Mouse (Mus musculus): ENCODE data around the gene Gm30083. TPM values are rescaled to one million over a fixed set of nuclear protein-coding genes. Genes with fewer than 3 reads are reported as not detected.

The Gm30083 gene
- polyA plus RNA-seq, 1 experiment from 2014 or later: not detected

GRCm38 (mm10) chr14:33958186-33958585 lies 56.8 kb downstream of the Gm30083 start:
- H3K4me2 ChIP-seq (replicated peaks): no peak overlapping the region
- no peaks in the 10 kb centered on the region for H3K36me3 ChIP-seq
- no peak overlapping the region for H3K9ac ChIP-seq (replicated peaks)
- H3K4me3 ChIP-seq (replicated peaks): no peak overlapping the region
- 91% methylated on average over 4 of the region's 4 CpGs for WGBS
- H3K4me1 ChIP-seq (replicated peaks): peaks cover 3% of the 10 kb centered on the region; the same call in 1 of the 2 replicates
- ATAC-seq: no peak
- H3K9me3 ChIP-seq: no peaks in the 10 kb centered on the region
- H3K27me3 ChIP-seq: no peaks in the 10 kb centered on the region
- no peak overlapping the region for H3K27ac ChIP-seq

GRCm38 (mm10) chr14:33956055-33956454 lies 58.9 kb downstream of the Gm30083 start:
- H3K36me3 ChIP-seq: no peaks in the 10 kb centered on the region
- no peaks in the 10 kb centered on the region for H3K27me3 ChIP-seq
- no peak overlapping the region for H3K27ac ChIP-seq
- no peak overlapping the region for H3K4me3 ChIP-seq (replicated peaks)
- H3K9ac ChIP-seq (replicated peaks): no peak overlapping the region
- ATAC-seq: no peak
- H3K4me2 ChIP-seq (replicated peaks): no peak overlapping the region
- peaks cover 3% of the 10 kb centered on the region; the same call in 1 of the 2 replicates for H3K4me1 ChIP-seq (replicated peaks)
- 89% methylated on average over 13 of the region's 13 CpGs for WGBS
- no peaks in the 10 kb centered on the region for H3K9me3 ChIP-seq

- H3K36me3 ChIP-seq: no peaks in the 10 kb centered on the region
- no peak within 1 kb of the TSS for H3K4me2 ChIP-seq (replicated peaks)
- no peak within 1 kb of the TSS for H3K9ac ChIP-seq (replicated peaks)
- no peak within 1 kb of the TSS for H3K27ac ChIP-seq
- 72% methylated on average over 5 of the region's 5 CpGs for WGBS
- no peaks in the 10 kb centered on the region for H3K9me3 ChIP-seq
- no peaks in the 10 kb centered on the region for H3K27me3 ChIP-seq
- ATAC-seq: no peak
- peaks cover 3% of the 10 kb centered on the region; the same call in 1 of the 2 replicates for H3K4me1 ChIP-seq (replicated peaks)
- H3K4me3 ChIP-seq (replicated peaks): no peak within 1 kb of the TSS
Observed at GRCm38 (mm10) chr14:33953761-33954160, 61.2 kb downstream of the Gm30083 start, which contains the start of gene Rbp3. Gene Rbp3 (plus strand): TSS chr14:33954003.

GRCm38 (mm10) chr14:33952233-33952981 lies 62.6 kb downstream of the Gm30083 start:
- WGBS: 68% methylated on average over 6 of the region's 6 CpGs
- peaks cover 3% of the 10 kb centered on the region; the same call in 1 of the 2 replicates for H3K4me1 ChIP-seq (replicated peaks)
- no peak overlapping the region for H3K4me3 ChIP-seq (replicated peaks)
- H3K9me3 ChIP-seq: no peaks in the 10 kb centered on the region
- H3K9ac ChIP-seq (replicated peaks): no peak overlapping the region
- no peaks in the 10 kb centered on the region for H3K27me3 ChIP-seq
- H3K36me3 ChIP-seq: no peaks in the 10 kb centered on the region
- H3K27ac ChIP-seq: no peak overlapping the region
- no peak for ATAC-seq
- no peak overlapping the region for H3K4me2 ChIP-seq (replicated peaks)

- Histone ChIP-seq H3K9me3 (no peaks in the 10 kb centered on the region), H3K4me3 (replicated peaks) (no peak overlapping the region), H3K4me2 (replicated peaks) (no peak overlapping the region), H3K27me3 (no peaks in the 10 kb centered on the region), H3K4me1 (replicated peaks) (no peaks in the 10 kb centered on the region), H3K9ac (replicated peaks) (no peak overlapping the region), H3K27ac (no peak overlapping the region), H3K36me3 (no peaks in the 10 kb centered on the region)
- ATAC-seq: no peak
- WGBS: 88% methylated on average over 6 of the region's 6 CpGs
Observed at GRCm38 (mm10) chr14:33946125-33946524, 68.9 kb downstream of the Gm30083 start.

GRCm38 (mm10) chr14:33942222-33942621 lies 72.8 kb downstream of the Gm30083 start:
- H3K9ac ChIP-seq (replicated peaks): no peak overlapping the region
- no peak overlapping the region for H3K4me2 ChIP-seq (replicated peaks)
- H3K9me3 ChIP-seq: no peaks in the 10 kb centered on the region
- no peaks in the 10 kb centered on the region for H3K36me3 ChIP-seq
- H3K27me3 ChIP-seq: no peaks in the 10 kb centered on the region
- no peak overlapping the region for H3K4me3 ChIP-seq (replicated peaks)
- ATAC-seq: no peak
- H3K27ac ChIP-seq: no peak overlapping the region
- H3K4me1 ChIP-seq (replicated peaks): no peaks in the 10 kb centered on the region
- 78% methylated on average over 5 of the region's 5 CpGs for WGBS

GRCm38 (mm10) chr14:33940739-33941138 lies 74.2 kb downstream of the Gm30083 start, which contains the start of gene Gdf2:
Gene Gdf2 (plus strand): TSS chr14:33941039.
- Histone ChIP-seq H3K4me2 (replicated peaks) (no peak within 1 kb of the TSS), H3K4me1 (replicated peaks) (no peaks in the 10 kb centered on the region), H3K36me3 (no peaks in the 10 kb centered on the region), H3K27ac (no peak within 1 kb of the TSS), H3K27me3 (no peaks in the 10 kb centered on the region), H3K9ac (replicated peaks) (no peak within 1 kb of the TSS), H3K4me3 (replicated peaks) (no peak within 1 kb of the TSS), H3K9me3 (no peaks in the 10 kb centered on the region)
- no peak for ATAC-seq
- WGBS: 84% methylated on average over 8 of the region's 8 CpGs

- 34% methylated on average over 9 of the region's 9 CpGs for WGBS
- H3K27ac ChIP-seq: no peak overlapping the region
- H3K9ac ChIP-seq (replicated peaks): no peak overlapping the region
- H3K4me2 ChIP-seq (replicated peaks): peak overlapping the region; percentile 29; the same call in 1 of the 2 replicates
- H3K4me3 ChIP-seq (replicated peaks): no peak overlapping the region
- no peaks in the 10 kb centered on the region for H3K27me3 ChIP-seq
- no peaks in the 10 kb centered on the region for H3K9me3 ChIP-seq
- no peaks in the 10 kb centered on the region for H3K36me3 ChIP-seq
- ATAC-seq: 0 out of 2 replicates have a peak, but pooled peaks have one; percentile 52
- H3K4me1 ChIP-seq (replicated peaks): no peaks in the 10 kb centered on the region
Observed at GRCm38 (mm10) chr14:33939117-33939516, 75.9 kb downstream of the Gm30083 start.

Other genes starting within 250 kb of the Gm30083 start
- gene Gdf10, start 91.6 kb downstream of the Gm30083 start, polyA plus RNA-seq (2015; fragmentation: Nextera tagmentation; extraction: Ambion mirVana): 1.1 and 1.8 TPM in 2 replicates
- gene Gdf2, start 74.1 kb downstream of the Gm30083 start, polyA plus RNA-seq (2015; fragmentation: Nextera tagmentation; extraction: Ambion mirVana): not detected in 2 replicates
- not detected in 2 replicates for gene Rbp3, start 61.2 kb downstream of the Gm30083 start, polyA plus RNA-seq (2015; fragmentation: Nextera tagmentation; extraction: Ambion mirVana)
- gene Zfp488, start 36.4 kb downstream of the Gm30083 start, polyA plus RNA-seq (2015; fragmentation: Nextera tagmentation; extraction: Ambion mirVana): 0.46 and 0.54 TPM in 2 replicates
- gene Gm5460, start 1.6 kb upstream of the Gm30083 start, polyA plus RNA-seq (2015; fragmentation: Nextera tagmentation; extraction: Ambion mirVana): not detected in 2 replicates
- not detected in 2 replicates for gene Antxrl, start 37.5 kb upstream of the Gm30083 start, polyA plus RNA-seq (2015; fragmentation: Nextera tagmentation; extraction: Ambion mirVana)
- not detected in 2 replicates for gene Anxa8, start 70.8 kb upstream of the Gm30083 start, polyA plus RNA-seq (2015; fragmentation: Nextera tagmentation; extraction: Ambion mirVana)
- gene A630023A22Rik, start 87.6 kb upstream of the Gm30083 start, polyA plus RNA-seq (2015; fragmentation: Nextera tagmentation; extraction: Ambion mirVana): not detected in 2 replicates
- gene Npy4r, start 137.3 kb upstream of the Gm30083 start, polyA plus RNA-seq (2015; fragmentation: Nextera tagmentation; extraction: Ambion mirVana): 0.11 and 0.14 TPM in 2 replicates
- 5.3 and 5.4 TPM in 2 replicates for gene Gprin2, start 186.5 kb upstream of the Gm30083 start, polyA plus RNA-seq (2015; fragmentation: Nextera tagmentation; extraction: Ambion mirVana)
- 0.49 and 0.63 TPM in 2 replicates for gene Syt15, start 204.4 kb upstream of the Gm30083 start, polyA plus RNA-seq (2015; fragmentation: Nextera tagmentation; extraction: Ambion mirVana)

Data from midbrain, embryonic 13.5 days (tissue).